Mouse (Mus musculus): ENCODE measurements around the gene Samt2.
"Not testable (repeated sequence)": the region's sequence is repeated elsewhere in the genome, so short reads cannot be mapped to it uniquely, and the experiment has no call there.

The Samt2 gene

GRCm38 (mm10) chrX:154579260-154579659, at the start of gene Samt2:
Samt2 (minus strand) TSS chrX:154579360.
- not testable (repeated sequence) for DNase-seq (ENCODE audit: low spot score in 2 of 2)

Data from frontal cortex, postnatal 25 days (tissue).